Mouse (Mus musculus) intestine, postnatal 0 days (tissue): ENCODE data around the gene Magi1. TPM values are rescaled to one million over a fixed set of nuclear protein-coding genes. Genes with fewer than 3 reads are reported as not detected.
"Not testable (repeated sequence)": the region's sequence is repeated elsewhere in the genome, so short reads cannot be mapped to it uniquely, and the experiment has no call there.

ENCODE experiments used
- ATAC-seq: fragments of 200-750 bp; cut with Nextera tagmentation; 2 replicates; pipeline ENCODE4 v1.8.0; 2017; ENCODE audit warnings: mild to moderate bottlenecking, moderate TSS enrichment, moderate library complexity
- H3K27ac ChIP-seq: fragments of 300-500 bp; sonication (generic); 2 replicates; pipeline ENCODE4 v1.5.1; 2014; ENCODE audit warnings: mild to moderate bottlenecking, low read depth, low read length, moderate library complexity
- H3K27me3 ChIP-seq: fragments of 300-500 bp; sonication (generic); replicated peaks from 2 replicates; pipeline ENCODE4 v1.6.1; 2014; ENCODE audit warnings: low read length, mixed read lengths; ENCODE audit not compliant: control insufficient read depth, insufficient read depth
- H3K36me3 ChIP-seq: fragments of 300-500 bp; sonication (generic); 2 replicates; pipeline ENCODE4 v1.6.1; 2014; ENCODE audit warnings: mild to moderate bottlenecking, moderate library complexity; ENCODE audit not compliant: control insufficient read depth, insufficient read depth
- H3K4me1 ChIP-seq: fragments of 300-500 bp; sonication (generic); replicated peaks from 2 replicates; pipeline ENCODE4 v1.6.1; 2014; ENCODE audit warnings: antibody characterized with exemption, low read length, mixed read lengths; ENCODE audit not compliant: control insufficient read depth, insufficient read depth
- H3K4me2 ChIP-seq: fragments of 300-500 bp; sonication (generic); replicated peaks from 2 replicates; pipeline ENCODE4 v1.6.1; 2014; ENCODE audit warnings: low read depth, mild to moderate bottlenecking, moderate library complexity
- H3K4me3 ChIP-seq: fragments of 300-500 bp; sonication (generic); 2 replicates; pipeline ENCODE4 v1.5.1; 2014; ENCODE audit warnings: low read depth, low read length
- H3K9ac ChIP-seq: fragments of 300-500 bp; sonication (generic); 2 replicates; pipeline ENCODE4 v1.6.1; 2014; ENCODE audit warnings: mild to moderate bottlenecking, low read depth, low read length
- H3K9me3 ChIP-seq: fragments of 300-500 bp; sonication (generic); 2 replicates; pipeline ENCODE4 v1.6.1; 2016; ENCODE audit warnings: mixed run types; ENCODE audit not compliant: control insufficient read depth
- CTCF ChIP-seq: sonication (generic); IDR thresholded peaks from 2 replicates; pipeline ENCODE4 v1.5.1; 2016; ENCODE audit warnings: low read depth, mild to moderate bottlenecking, control low read depth, antibody characterized with exemption, moderate library complexity
- WGBS: fragments of 180-500 bp; shearing (Covaris S2); extraction: QIAGEN DNeasy Blood & Tissue Kit; methylation state at CpG from one replicate; pipeline ENCODE4 v1.1.7; 2014; 5-methylcytosine and 5-hydroxymethylcytosine counted together
- polyA plus RNA-seq: library from polyadenylated mRNA; unstranded; fragments of >200 nt; fragmentation: Nextera tagmentation; extraction: Ambion mirVana; gene quantifications from 2 replicates; pipeline ENCODE4 v1.2.1, GENCODE M21; 2015

Gene Magi1
- polyA plus RNA-seq, 1 experiment from 2014 or later = 4.2 TPM

DNA sequence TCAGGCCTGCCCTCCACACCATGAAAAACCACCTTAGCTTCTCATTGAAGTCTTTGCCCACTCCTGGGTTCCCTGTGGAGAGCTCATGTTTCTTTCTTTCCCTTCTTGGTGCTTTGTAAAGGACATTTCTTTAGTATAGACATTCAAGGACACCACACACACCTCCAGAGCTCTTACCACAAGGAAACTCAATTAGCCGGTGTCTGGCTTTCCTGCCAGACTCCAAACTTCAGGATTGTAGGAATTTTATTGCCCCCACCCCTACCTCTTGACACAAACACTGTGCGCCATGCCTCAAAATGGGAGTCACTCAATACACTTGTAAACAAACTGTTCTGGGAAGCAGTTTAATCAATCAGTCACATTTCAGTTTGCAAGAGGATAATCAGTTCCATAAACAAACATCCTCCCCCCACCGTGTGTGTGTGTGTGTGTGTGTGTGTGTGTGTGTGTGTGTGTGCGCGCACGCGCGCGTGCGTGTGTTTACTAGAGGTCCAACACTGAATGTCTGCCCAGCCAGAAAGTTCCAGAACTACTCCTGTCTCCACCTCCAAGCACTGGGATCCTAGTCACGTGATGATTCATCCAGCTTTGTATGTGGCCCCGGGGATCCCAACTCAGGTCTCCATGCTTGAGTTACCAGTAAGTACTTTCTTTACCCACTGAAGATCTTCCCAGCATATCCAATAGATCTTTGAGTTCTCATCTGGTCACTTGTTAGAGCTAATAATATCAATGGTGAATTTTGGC lies 618.5 kb downstream of the Magi1 start:
- no peak for ATAC-seq
- H3K4me1 ChIP-seq = no peaks in the 10 kb centered on the region
- H3K4me2 ChIP-seq = no peak overlapping the region
- H3K9me3 ChIP-seq = no peaks in the 10 kb centered on the region
- no peak overlapping the region for H3K4me3 ChIP-seq
- no peak for TF ChIP-seq CTCF
- no peak overlapping the region for H3K27ac ChIP-seq
- no peak overlapping the region for H3K9ac ChIP-seq
- no peaks in the 10 kb centered on the region for H3K27me3 ChIP-seq
- no peaks in the 10 kb centered on the region for H3K36me3 ChIP-seq
- WGBS = 79% methylated on average over 12 of the region's 12 CpGs

DNA sequence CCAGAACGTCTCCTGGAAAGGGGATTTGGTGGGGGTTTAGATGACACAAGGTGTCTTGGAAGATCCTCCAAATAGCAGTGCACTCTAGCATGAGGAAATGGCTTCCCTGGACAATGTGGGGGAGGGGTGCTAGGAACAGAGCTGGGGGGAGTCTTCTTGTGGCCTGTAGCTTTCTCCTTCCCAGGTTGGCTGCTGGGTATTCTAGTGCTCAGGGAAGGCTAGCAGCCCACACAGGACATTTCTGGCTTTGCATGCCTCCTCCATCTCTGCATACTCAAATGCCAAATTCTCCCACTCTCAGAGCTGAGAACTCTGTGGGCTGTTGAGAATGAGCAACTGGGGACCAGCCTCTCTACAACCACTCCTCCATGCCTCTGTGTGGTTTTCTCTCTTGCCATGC lies 622.6 kb downstream of the Magi1 start:
- no peak for ATAC-seq
- H3K9ac ChIP-seq = no peak overlapping the region

DNA sequence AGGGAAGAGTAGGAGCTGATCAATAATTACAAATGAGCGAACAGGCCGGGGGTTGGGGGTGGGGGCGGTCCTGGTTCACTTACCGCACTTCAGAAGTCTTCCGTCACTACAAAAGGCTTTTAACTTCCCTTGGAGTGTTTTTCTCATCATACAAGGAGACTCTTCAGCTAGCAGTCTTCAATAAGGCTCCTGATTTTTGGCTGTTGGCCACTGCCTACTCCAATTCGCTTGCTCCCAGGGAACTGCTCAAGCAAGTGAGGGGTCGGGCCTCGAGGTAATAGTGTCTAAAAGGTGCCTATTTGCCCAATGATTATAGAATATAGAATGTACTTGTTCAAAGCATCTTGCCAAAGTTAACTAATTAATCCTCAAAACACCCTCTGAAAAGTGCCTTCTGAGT lies 624.2 kb downstream of the Magi1 start:
- no peaks in the 10 kb centered on the region for H3K36me3 ChIP-seq
- whole genome bisulfite sequencing = 69% methylated on average over 8 of the region's 8 CpGs
- TF ChIP-seq CTCF = no peak
- ATAC-seq = no peak
- no peaks in the 10 kb centered on the region for H3K9me3 ChIP-seq
- H3K27me3 ChIP-seq = no peaks in the 10 kb centered on the region
- H3K4me2 ChIP-seq = no peak overlapping the region
- H3K4me1 ChIP-seq = no peaks in the 10 kb centered on the region
- no peak overlapping the region for H3K27ac ChIP-seq
- no peak overlapping the region for H3K4me3 ChIP-seq
- no peak overlapping the region for H3K9ac ChIP-seq

More for the DNA sequence above, 622.6 kb downstream of the Magi1 start:
- Histone ChIP-seq H3K4me3 (no peak overlapping the region), H3K27ac (no peak overlapping the region), H3K4me2 (no peak overlapping the region), H3K36me3 (no peaks in the 10 kb centered on the region), H3K27me3 (no peaks in the 10 kb centered on the region), H3K4me1 (no peaks in the 10 kb centered on the region), H3K9me3 (no peaks in the 10 kb centered on the region)
- 57% methylated on average over 1 of the region's 1 CpGs for WGBS
- TF ChIP-seq CTCF = no peak

DNA sequence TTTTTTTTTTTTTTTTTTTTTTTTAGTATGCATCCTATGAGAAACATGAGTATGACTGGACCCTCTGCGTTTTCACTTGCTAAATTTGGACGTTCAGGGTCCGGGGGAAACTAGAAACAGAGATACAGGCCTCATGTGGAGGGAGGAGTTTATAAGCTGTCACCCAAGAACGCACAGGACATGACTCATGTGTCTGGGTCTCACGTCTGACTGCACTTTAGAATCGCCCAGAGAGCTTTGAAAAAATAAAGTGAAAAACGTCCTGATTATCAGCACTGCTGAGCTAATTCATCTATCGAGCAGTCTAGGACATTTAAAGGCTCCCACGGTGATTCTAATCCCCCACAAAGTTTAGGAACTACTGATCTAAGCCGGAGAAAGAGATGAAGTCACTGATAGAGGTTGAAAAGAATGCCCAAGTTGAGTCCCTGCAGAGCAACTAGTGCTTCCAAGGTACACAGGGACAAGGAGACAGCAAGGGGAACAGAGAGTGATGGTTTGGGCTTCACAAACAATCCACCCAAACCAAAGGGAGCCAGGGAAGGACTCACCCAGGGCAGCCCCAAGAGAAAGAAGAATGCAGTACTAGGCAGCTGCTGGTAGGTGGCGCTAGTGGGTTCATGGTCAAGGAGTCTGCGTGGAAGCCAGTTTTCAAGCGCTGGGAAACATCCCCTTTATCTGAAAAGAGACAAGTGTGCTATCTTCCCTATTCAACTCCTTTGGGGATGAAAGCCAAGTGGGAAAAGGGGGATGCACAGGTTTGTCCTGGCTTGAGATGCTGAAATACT lies 626.3 kb downstream of the Magi1 start:
- peak; percentile 88 for TF ChIP-seq CTCF
- H3K36me3 ChIP-seq = no peaks in the 10 kb centered on the region
- no peak overlapping the region for H3K9ac ChIP-seq
- no peak overlapping the region for H3K4me2 ChIP-seq
- no peaks in the 10 kb centered on the region for H3K9me3 ChIP-seq
- H3K4me1 ChIP-seq = no peaks in the 10 kb centered on the region
- no peak overlapping the region for H3K4me3 ChIP-seq
- 33% methylated on average over 13 of the region's 13 CpGs for WGBS
- ATAC-seq = no peak
- H3K27ac ChIP-seq = no peak overlapping the region
- no peaks in the 10 kb centered on the region for H3K27me3 ChIP-seq

DNA sequence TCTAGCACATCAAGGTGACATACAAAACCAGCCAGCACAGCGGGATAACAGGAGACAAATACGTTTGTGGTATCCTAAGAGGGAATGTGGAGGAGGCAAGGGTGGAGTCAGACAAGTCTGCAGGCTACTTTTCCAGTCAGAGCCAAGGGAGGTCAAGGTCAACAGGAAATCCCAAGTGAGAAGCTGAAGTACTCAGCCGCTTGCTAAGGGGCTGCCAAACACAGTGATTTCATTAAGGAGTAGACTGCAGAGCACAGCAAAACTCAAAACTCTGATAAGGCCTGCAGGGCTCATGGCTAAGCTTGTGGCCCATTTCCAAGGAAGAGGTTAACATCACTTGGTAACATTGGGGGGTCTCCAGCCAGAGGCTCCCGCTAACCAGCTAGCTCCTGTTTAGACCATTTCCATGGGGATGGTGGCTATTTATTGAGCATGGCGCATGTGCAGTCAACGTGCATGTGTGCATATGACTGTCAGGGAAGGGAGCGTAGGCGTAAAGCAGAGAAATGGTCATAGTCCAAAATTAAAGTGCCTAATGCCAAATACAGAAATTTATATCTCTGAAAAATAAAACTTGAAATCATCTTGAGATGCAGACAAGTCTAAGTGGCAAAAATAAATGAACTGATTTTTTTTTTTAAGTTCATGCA lies 635.0 kb downstream of the Magi1 start:
- no peak for TF ChIP-seq CTCF
- Histone ChIP-seq H3K9me3 (no peaks in the 10 kb centered on the region), H3K4me3 (no peak overlapping the region), H3K4me1 (no peaks in the 10 kb centered on the region), H3K4me2 (no peak overlapping the region), H3K27ac (no peak overlapping the region), H3K36me3 (no peaks in the 10 kb centered on the region), H3K9ac (no peak overlapping the region), H3K27me3 (no peaks in the 10 kb centered on the region)
- ATAC-seq = no peak
- 74% methylated on average over 8 of the region's 8 CpGs for WGBS

DNA sequence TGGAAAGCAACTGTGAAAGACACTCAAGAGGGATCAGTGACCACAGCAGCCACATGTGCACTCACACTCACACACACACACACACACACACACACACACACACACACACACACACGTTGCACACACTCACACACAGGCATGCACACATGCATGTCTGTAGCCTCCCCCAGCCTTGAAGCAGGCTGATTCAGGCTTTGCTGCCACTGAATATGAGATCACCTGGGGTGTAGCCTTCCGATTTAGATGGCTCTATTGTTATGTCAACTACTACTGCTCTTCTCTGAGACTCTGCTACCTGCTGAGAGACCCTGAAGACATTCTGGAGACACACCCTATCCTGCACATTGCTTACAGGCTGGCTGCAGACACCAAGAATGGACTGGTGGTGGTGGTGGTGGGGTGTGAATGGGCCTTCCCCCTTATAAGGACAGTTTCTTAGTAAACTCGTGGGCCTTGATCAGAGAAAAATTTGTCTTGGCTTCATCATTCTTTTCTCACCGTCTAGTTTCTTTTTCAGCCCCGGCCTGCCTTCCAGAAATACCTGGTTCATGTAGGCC lies 653.9 kb downstream of the Magi1 start:
- H3K9me3 ChIP-seq, H3K36me3 ChIP-seq, H3K4me1 ChIP-seq, H3K4me3 ChIP-seq, H3K9ac ChIP-seq, H3K27ac ChIP-seq, H3K27me3 ChIP-seq, H3K4me2 ChIP-seq, ATAC-seq: not testable (repeated sequence)
- 74% methylated on average over 5 of the region's 5 CpGs for WGBS
